Mouse (Mus musculus) heart, embryonic 10.5 days (tissue): ENCODE results near the gene C1rl. TPM values are rescaled to one million over a fixed set of nuclear protein-coding genes. Genes with fewer than 3 reads are reported as not detected.
"Not testable (repeated sequence)": the region's sequence is repeated elsewhere in the genome, so short reads cannot be mapped to it uniquely, and the experiment has no call there.

ENCODE experiments used
- DNase-seq: peaks from one replicate; pipeline ENCODE4 v3.0.0-alpha.2; 2017; ENCODE audit warnings: low spot score
- H3K27ac ChIP-seq: fragments of 300-500 bp; sonication (generic); 2 replicates; pipeline ENCODE4 v1.5.1; 2016; ENCODE audit warnings: mild to moderate bottlenecking
- H3K27me3 ChIP-seq: fragments of 300-500 bp; sonication (generic); 2 replicates; pipeline ENCODE4 v1.6.1; 2016; ENCODE audit warnings: mild to moderate bottlenecking; ENCODE audit not compliant: poor library complexity, insufficient read depth, severe bottlenecking
- H3K36me3 ChIP-seq: fragments of 300-500 bp; sonication (generic); 2 replicates; pipeline ENCODE4 v1.6.1; 2016; ENCODE audit warnings: mild to moderate bottlenecking, moderate library complexity
- H3K4me1 ChIP-seq: fragments of 300-500 bp; sonication (generic); 2 replicates; pipeline ENCODE4 v1.6.1; 2016; ENCODE audit warnings: mild to moderate bottlenecking
- H3K4me3 ChIP-seq: fragments of 300-500 bp; sonication (generic); 2 replicates; pipeline ENCODE4 v1.5.1; 2016; ENCODE audit warnings: mild to moderate bottlenecking, moderate library complexity
- H3K9me3 ChIP-seq: fragments of 300-500 bp; sonication (generic); 2 replicates; pipeline ENCODE4 v1.6.1; 2016; ENCODE audit warnings: mild to moderate bottlenecking, moderate library complexity
- WGBS: fragments of 180-500 bp; shearing (Covaris S2); methylation state at CpG from one replicate; pipeline ENCODE4 v1.1.7; 2016; 5-methylcytosine and 5-hydroxymethylcytosine counted together
- polyA plus RNA-seq: library from polyadenylated mRNA; unstranded; fragments of >200 nt; fragmentation: Nextera tagmentation; extraction: Ambion mirVana; gene quantifications from 2 replicates; pipeline ENCODE4 v1.2.1, GENCODE M21; 2016

Gene C1rl
- polyA plus RNA-seq, 1 experiment from 2014 or later, result 0.83 TPM

- DNase-seq, result no peak
- H3K4me3 ChIP-seq, result no peak overlapping the region
- no peak overlapping the region for H3K27ac ChIP-seq
- peaks cover 14% of the 10 kb centered on the region for H3K4me1 ChIP-seq
- 86% methylated on average over 11 of the region's 11 CpGs for WGBS
- no peaks in the 10 kb centered on the region for H3K36me3 ChIP-seq
- no peaks in the 10 kb centered on the region; the same call in 1 of the 2 replicates for H3K27me3 ChIP-seq
- H3K9me3 ChIP-seq, result no peaks in the 10 kb centered on the region
Measured at GRCm38 (mm10) chr6:124476796-124477195, 16.1 kb upstream of the C1rl start.

- DNase-seq, result no peak
- Histone ChIP-seq H3K4me1 (peaks cover 13% of the 10 kb centered on the region), H3K27ac (no peak overlapping the region), H3K36me3 (no peaks in the 10 kb centered on the region), H3K4me3 (no peak overlapping the region), H3K27me3 (no peaks in the 10 kb centered on the region; the same call in 1 of the 2 replicates), H3K9me3 (no peaks in the 10 kb centered on the region)
- 66% methylated on average over 5 of the region's 5 CpGs for WGBS
Measured at GRCm38 (mm10) chr6:124477221-124477655, 15.7 kb upstream of the C1rl start.

DNA sequence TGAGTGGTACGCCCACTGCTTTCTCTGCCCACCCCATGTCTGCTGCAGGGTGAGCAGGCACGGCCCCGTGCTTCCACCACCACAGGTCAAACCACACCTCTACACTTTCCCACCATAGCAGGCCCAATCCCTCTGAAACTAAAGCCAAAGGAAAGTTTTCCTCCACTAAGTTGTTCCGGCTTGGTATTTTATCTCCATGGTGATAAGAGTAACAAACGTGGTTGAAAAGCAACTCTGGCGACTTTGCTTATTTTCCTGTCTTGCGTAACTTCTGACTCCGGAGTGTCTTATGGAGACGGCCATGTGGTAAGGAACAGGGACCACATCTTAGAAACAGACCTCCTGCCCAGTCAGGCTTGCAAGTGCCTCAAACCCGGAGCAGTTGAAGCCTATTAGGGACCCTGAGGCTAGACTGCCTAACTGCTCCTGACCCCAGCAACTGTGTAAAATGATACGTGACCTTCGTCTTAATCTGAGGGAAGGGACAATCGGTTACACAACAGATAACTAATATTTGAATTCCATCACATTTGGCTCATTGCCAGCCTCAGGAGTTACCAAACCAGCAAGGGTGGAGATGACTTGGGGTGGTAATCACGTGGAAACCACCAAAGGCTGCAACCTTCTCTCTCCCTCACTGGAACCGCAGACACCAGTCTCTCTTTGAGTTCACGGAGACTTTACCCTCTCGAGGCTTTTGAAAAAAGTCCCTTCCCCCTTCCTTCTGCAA, 14.8 kb upstream of the C1rl start:
- H3K9me3 ChIP-seq, result no peaks in the 10 kb centered on the region

GRCm38 (mm10) chr6:124478874-124479572, 13.9 kb upstream of the C1rl start:
- no peak for DNase-seq
- Histone ChIP-seq H3K27ac (no peak overlapping the region), H3K36me3 (no peaks in the 10 kb centered on the region), H3K4me3 (no peak overlapping the region), H3K4me1 (peaks cover 9% of the 10 kb centered on the region), H3K9me3 (no peaks in the 10 kb centered on the region), H3K27me3 (no peaks in the 10 kb centered on the region; the same call in 1 of the 2 replicates)
- 79% methylated on average over 3 of the region's 3 CpGs for WGBS

More for the DNA sequence above, 14.8 kb upstream of the C1rl start:
- H3K27me3 ChIP-seq, result no peaks in the 10 kb centered on the region; the same call in 1 of the 2 replicates
- DNase-seq, result no peak
- no peak overlapping the region for H3K4me3 ChIP-seq
- H3K27ac ChIP-seq, result peak overlapping the region; percentile 36
- WGBS, result 42% methylated on average over 17 of the region's 17 CpGs
- peaks cover 9% of the 10 kb centered on the region for H3K4me1 ChIP-seq
- no peaks in the 10 kb centered on the region for H3K36me3 ChIP-seq

GRCm38 (mm10) chr6:124479573-124479930, 13.4 kb upstream of the C1rl start:
- WGBS, result 88% methylated on average over 3 of the region's 3 CpGs
- no peak for DNase-seq
- Histone ChIP-seq H3K9me3 (no peaks in the 10 kb centered on the region), H3K27ac (no peak overlapping the region), H3K4me1 (peaks cover 9% of the 10 kb centered on the region), H3K4me3 (no peak overlapping the region), H3K27me3 (no peaks in the 10 kb centered on the region; the same call in 1 of the 2 replicates), H3K36me3 (no peaks in the 10 kb centered on the region)

DNA sequence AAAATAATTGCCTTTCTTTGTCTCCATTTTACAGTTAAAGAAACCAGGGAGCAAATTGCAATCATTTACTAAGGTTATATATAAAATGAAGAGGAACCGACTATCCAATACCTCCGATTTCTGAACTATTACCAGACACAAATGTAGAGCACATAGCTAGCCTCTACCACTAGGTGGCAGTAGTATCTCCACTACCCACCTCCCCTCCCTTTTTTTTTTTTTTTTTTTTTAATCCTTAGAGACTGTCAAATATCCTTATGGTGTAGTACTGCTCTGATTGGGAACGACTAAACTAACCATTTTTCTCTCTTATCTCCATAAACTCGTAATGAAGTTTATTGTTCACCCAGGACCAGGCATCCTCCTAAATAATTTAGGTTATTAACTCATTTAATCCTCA, 12.6 kb upstream of the C1rl start:
- peaks cover 9% of the 10 kb centered on the region for H3K4me1 ChIP-seq
- H3K27ac ChIP-seq, result no peak overlapping the region
- DNase-seq, result no peak
- H3K36me3 ChIP-seq, result no peaks in the 10 kb centered on the region
- H3K9me3 ChIP-seq, result no peaks in the 10 kb centered on the region
- WGBS, result 62% methylated on average over 4 of the region's 4 CpGs
- H3K27me3 ChIP-seq, result no peaks in the 10 kb centered on the region; the same call in 1 of the 2 replicates
- H3K4me3 ChIP-seq, result no peak overlapping the region

GRCm38 (mm10) chr6:124481571-124481970, 11.3 kb upstream of the C1rl start:
- H3K27me3 ChIP-seq, result no peaks in the 10 kb centered on the region; the same call in 1 of the 2 replicates
- H3K36me3 ChIP-seq, result no peaks in the 10 kb centered on the region
- DNase-seq, result no peak
- peaks cover 9% of the 10 kb centered on the region for H3K4me1 ChIP-seq
- WGBS, result 21% methylated on average over 6 of the region's 6 CpGs
- H3K9me3 ChIP-seq, result no peaks in the 10 kb centered on the region
- no peak overlapping the region for H3K4me3 ChIP-seq
- no peak overlapping the region for H3K27ac ChIP-seq

DNA sequence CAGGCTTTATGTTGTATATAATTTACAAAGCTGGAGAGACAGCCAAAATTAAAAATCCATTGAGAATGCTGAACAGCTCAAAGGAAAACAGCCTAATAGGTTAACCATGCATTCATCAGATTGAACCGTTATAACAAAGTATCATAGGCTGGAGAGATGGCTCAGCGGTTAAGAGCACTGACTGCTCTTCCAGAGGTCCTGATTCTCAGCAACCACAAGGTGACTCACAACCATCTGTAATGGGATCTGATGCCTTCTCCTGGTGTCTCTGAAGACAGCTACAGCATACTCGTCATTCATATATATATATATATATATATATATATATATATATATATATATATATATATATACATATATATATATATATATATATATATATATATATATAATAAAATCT, 9.1 kb upstream of the C1rl start:
- 81% methylated on average over 3 of the region's 3 CpGs for WGBS
- DNase-seq, H3K27me3 ChIP-seq, H3K27ac ChIP-seq, H3K4me1 ChIP-seq, H3K9me3 ChIP-seq, H3K36me3 ChIP-seq, H3K4me3 ChIP-seq: not testable (repeated sequence)

GRCm38 (mm10) chr6:124484851-124485250, 8.1 kb upstream of the C1rl start:
- DNase-seq, result no peak
- H3K4me1 ChIP-seq, result no peaks in the 10 kb centered on the region
- H3K4me3 ChIP-seq, result no peak overlapping the region
- H3K27me3 ChIP-seq, result no peaks in the 10 kb centered on the region
- 83% methylated on average over 7 of the region's 7 CpGs for WGBS
- H3K9me3 ChIP-seq, result no peaks in the 10 kb centered on the region
- H3K36me3 ChIP-seq, result no peaks in the 10 kb centered on the region
- H3K27ac ChIP-seq, result no peak overlapping the region

DNA sequence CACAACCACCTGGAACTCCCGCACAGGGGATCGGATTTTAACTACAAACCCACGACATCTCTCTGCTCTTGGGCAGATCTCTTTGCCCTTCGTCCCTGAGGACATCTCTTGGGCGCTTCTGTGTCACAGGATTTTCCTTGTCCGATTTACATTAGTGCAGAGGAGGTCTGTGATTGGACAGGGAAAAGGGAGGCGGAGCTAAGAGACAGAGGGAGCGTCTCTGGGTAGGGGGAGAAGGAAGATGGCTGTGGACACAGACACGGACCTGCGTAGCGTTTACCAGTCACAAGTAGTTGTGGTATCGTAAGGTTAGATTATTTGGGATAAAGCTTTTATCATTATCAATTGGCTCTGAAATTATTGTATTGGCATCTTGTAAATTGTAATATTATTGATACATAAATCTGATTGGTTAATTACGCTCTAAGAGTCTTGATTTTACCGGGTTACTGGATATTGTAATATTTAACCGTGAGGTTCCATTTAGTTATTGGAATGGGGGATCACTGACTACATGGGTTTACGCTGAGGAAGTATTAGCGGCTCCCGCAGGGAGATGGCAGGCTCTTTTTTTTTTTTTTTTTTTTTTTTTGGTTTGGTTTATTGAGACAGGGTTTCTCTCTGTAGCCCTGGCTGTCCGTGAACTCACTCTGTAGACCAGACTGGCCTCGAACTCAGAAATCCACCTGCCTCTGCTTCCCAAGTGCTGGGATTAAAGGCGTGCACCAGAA, 7.3 kb upstream of the C1rl start:
- Histone ChIP-seq H3K9me3 (no peaks in the 10 kb centered on the region), H3K27me3 (no peaks in the 10 kb centered on the region), H3K4me1 (no peaks in the 10 kb centered on the region), H3K4me3 (peak overlapping the region; percentile 43; the same call in 1 of the 2 replicates), H3K36me3 (no peaks in the 10 kb centered on the region), H3K27ac (no peak overlapping the region)
- no peak for DNase-seq
- 23% methylated on average over 21 of the region's 21 CpGs for WGBS

DNA sequence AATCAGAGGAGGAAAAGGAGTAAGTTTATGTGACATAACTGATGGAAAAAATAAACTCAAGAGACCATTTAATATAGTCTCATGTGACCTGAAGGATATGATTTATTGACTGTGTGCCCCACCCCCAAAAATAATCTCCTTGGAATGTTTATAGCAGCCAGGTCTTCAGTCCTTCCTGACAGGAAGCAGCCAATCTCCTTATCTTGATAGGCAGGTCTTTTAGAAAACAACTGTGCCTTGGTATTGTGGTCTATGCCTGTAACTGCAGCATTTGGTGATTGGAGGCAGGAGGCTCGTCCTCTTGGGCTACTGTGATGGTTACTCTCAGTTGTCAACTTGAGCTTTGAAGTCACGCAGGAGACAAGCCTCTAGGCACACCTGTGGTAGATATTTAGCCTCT, 5.4 kb upstream of the C1rl start:
- Histone ChIP-seq H3K36me3 (no peaks in the 10 kb centered on the region), H3K27me3 (no peaks in the 10 kb centered on the region), H3K4me3 (no peak overlapping the region), H3K4me1 (no peaks in the 10 kb centered on the region), H3K9me3 (no peaks in the 10 kb centered on the region), H3K27ac (no peak overlapping the region)
- DNase-seq, result no peak
- WGBS, result 51% methylated on average over 2 of the region's 2 CpGs

GRCm38 (mm10) chr6:124488952-124489351, 4.0 kb upstream of the C1rl start:
- Histone ChIP-seq H3K27ac (no peak overlapping the region), H3K36me3 (no peaks in the 10 kb centered on the region), H3K4me1 (0 out of 2 replicates have a peak, but pooled peaks cover 12% of the 10 kb centered on the region), H3K9me3 (no peaks in the 10 kb centered on the region), H3K27me3 (no peaks in the 10 kb centered on the region), H3K4me3 (no peak overlapping the region)
- no peak for DNase-seq
- WGBS, result 79% methylated on average over 4 of the region's 4 CpGs

GRCm38 (mm10) chr6:124491427-124491826, 1.5 kb upstream of the C1rl start:
- no peaks in the 10 kb centered on the region for H3K9me3 ChIP-seq
- no peaks in the 10 kb centered on the region for H3K36me3 ChIP-seq
- no peak overlapping the region for H3K27ac ChIP-seq
- H3K27me3 ChIP-seq, result no peaks in the 10 kb centered on the region
- no peak overlapping the region for H3K4me3 ChIP-seq
- WGBS, result 80% methylated on average over 6 of the region's 6 CpGs
- 0 out of 2 replicates have a peak, but pooled peaks cover 14% of the 10 kb centered on the region for H3K4me1 ChIP-seq
- DNase-seq, result no peak
